Mouse (Mus musculus): ENCODE results near the gene Ube2f.

Gene Ube2f

GRCm38 (mm10) chr1:91249564-91250414, at the start of gene Ube2f:
Gene Ube2f, plus strand, starts transcription at chr1:91250304.
- peak; percentile 91 for DNase-seq

DNA sequence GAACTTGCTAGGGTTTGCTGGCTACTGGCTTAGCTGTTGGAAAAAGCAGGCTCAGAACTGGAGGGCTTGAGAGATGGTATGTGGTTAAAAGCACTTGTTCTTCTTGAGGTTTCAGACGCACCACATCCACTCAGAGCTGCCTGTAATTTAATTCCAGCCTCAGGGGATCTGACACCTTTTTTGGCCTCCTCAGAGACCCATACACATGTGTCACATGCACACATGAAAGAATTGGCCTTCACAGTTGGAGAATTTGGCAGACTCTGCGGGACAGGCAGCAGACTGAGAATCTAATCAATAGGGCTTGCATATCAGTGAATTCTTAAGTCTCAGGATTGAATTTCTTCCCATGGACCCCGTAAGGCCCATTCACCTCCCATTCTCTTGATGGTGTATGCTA, 49.0 kb upstream of the Ube2f start:
- DNase-seq: no peak

GRCm38 (mm10) chr1:91204221-91204765, 45.8 kb upstream of the Ube2f start:
- DNase-seq: no peak

DNA sequence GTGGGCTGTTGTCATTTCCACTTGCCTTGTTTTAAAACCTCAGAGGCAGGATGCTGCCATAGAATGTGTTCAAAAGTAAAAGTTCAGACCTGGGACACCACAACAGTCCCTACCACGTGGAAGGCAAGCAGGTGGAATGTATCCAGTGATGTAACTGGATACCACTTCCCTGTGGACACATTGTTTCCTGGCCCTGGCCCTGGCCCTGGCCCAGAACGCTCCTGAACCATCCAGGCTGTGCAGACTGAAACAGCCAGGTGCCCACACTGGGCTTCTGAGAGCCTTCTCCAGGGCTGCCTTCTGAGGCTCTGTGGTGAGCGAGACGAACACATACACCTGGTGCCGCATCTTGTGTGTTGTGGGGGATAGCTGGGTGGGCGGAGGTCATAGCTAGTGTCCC, 44.5 kb upstream of the Ube2f start:
- DNase-seq: no peak

- no peak for DNase-seq
Observed at GRCm38 (mm10) chr1:91206336-91206735, 43.8 kb upstream of the Ube2f start.

- no peak for DNase-seq
Observed at GRCm38 (mm10) chr1:91206873-91207272, 43.2 kb upstream of the Ube2f start.

GRCm38 (mm10) chr1:91207334-91208074, 42.6 kb upstream of the Ube2f start:
- DNase-seq: no peak

DNA sequence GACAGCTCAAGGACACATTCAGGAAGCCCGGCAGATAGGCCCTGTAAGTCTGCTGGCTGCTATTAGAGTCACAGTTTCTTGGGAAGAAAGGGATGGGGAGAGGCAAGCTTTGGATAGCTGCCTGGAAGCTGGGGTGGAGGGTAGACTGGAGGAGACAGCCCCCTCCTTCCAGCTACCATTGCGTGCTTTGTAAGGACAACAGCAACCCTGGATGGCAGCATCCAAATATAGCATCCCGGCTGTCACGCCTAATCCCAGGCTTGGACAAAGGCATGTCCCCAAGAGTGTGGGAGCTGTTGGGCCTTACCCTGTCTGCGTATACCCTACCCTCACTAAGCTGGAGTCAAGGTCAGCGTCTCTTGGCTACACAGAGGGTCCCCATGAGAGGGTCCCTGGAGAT, 40.8 kb upstream of the Ube2f start:
- no peak for DNase-seq

DNA sequence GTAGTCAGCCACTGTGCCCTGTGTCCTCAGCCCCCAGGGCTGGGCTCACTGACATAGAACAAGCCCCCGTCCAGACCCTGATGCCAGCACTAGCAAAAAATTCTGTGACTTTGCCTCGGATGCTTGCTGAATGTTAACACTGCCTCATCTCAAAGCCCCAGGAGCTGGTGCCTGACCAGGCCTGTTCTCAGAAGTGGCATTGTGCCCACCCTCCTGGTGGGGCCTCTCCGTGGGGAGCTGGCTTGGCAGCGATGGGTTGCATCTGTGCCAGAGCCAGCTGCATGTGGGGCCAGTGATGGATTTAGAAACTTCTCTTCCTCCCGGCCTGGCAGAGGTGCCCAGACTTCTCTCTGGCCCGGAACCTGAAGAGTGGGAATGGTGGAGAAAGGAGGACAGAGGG, 40.3 kb upstream of the Ube2f start:
- DNase-seq: peak; percentile 43

DNA sequence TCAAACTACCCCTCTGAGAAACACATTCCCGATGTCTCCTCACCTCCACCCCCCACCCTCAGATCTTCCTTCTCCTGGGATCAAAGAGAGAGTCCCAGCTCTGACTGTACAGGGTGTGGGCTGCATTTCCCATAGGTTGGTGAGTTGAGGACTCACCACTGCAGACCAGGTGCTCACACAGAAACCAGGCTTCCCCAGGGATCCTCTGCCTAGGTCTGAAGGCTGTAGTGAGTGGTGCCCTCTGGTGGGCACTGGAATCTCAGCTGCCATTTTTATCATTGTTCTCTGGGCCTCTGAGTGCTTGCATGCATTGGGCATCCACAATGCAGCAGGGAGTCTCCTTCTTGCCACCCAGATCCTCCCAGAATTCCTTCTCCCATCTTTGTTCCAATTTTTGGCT, 39.0 kb upstream of the Ube2f start:
- DNase-seq: peak; percentile 24

GRCm38 (mm10) chr1:91211591-91212008, 38.5 kb upstream of the Ube2f start:
- DNase-seq: no peak

- no peak for DNase-seq
Observed at GRCm38 (mm10) chr1:91215264-91215663, 34.8 kb upstream of the Ube2f start.

DNA sequence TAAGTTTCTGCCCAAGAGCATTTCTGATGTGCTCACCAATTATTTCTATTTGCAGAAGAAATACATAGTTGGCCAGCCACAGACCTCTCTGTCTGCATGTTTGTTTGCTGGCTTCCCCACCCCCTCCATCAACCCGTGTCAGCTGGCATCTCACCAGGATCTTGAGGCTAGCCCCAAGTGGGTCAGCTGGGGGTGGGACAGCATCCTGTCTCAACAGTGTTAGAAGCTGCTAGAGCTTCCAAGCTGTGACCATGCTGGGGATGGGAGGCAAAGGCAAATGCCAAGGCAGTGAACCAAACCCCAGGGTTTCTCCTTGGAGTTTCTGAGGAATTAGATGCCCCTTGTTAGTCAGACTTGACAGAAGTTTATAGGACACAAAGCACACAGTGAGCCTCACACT, 34.1 kb upstream of the Ube2f start:
- no peak for DNase-seq

- no peak for DNase-seq
Observed at GRCm38 (mm10) chr1:91216504-91217267, 33.4 kb upstream of the Ube2f start.

DNA sequence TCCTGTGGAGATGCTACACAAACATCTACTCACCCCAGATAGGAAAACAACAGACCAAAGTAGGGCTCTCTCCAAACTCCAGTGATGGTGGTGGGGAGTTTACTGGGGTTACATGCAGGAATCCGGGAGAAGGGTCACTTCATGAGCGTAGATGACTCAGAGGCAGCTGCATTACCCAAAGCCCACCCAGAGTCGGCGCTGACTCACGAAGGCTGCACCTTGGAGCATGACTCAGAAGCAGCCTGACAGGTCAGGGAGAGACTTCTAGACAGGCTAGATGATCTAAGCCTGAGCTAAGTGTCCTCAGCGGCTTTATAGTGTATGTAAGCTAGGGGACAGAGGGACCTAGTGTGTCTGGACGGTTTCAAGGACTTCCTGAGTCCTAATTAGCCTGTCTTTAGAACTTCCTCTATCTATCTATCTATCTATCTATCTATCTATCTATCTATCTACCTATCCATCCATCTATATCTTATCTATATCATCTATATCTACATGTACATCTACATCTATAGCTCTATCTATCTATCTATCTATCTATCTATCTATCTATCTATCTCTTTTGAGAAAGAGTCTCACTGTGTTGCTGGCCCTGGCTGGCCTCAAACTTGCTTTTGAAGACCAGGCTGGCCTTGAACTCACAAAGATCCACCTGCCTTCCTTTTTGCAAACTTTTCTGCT, 30.3 kb upstream of the Ube2f start:
- DNase-seq: no peak

DNA sequence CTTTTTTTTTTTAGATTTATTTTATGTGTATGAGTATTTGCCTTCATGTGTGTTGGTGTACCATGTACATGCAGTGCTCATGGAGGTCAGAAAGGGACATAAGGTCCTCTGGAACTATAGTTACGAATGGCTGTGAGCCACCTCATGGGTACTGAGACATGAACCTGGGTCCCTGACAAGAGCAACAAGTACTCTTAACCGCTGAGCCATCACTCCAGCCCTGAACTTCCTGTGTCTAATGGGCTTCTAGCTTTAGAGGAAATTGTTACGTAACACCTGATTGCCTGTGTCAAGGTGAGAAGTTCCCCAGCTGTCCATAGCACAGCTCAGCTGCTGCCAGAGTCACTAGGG, 29.8 kb upstream of the Ube2f start:
- no peak for DNase-seq

DNA sequence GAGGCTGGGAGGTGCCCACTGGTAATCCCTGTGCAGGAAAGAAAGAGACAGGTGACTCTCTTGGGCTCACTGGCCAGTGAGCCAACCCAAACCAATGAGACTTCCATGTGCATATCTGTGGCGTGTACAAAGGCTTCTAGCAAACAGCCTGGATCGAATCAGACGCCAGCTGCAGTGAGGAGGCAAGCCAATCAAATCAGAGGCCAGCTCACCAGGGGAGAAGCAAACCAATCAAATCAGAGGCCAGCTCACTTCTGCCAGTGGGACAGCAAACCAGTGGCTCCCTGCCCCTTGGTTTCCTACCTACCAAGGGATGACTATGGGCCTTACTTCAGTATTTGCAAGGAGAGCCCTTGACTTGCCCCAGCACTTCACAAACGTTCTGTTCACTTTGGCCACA, 23.5 kb upstream of the Ube2f start:
- no peak for DNase-seq

- no peak for DNase-seq
Observed at GRCm38 (mm10) chr1:91227381-91228054, 22.6 kb upstream of the Ube2f start.

GRCm38 (mm10) chr1:91231142-91231541, 19.0 kb upstream of the Ube2f start:
- DNase-seq: no peak

- DNase-seq: no peak
Observed at GRCm38 (mm10) chr1:91231896-91232295, 18.2 kb upstream of the Ube2f start.

GRCm38 (mm10) chr1:91235395-91235794, 14.7 kb upstream of the Ube2f start:
- no peak for DNase-seq

- DNase-seq: no peak
Observed at GRCm38 (mm10) chr1:91237676-91238075, 12.4 kb upstream of the Ube2f start.
